Mouse (Mus musculus): Measurements from ENCODE around the gene Uspl1.
A peak's percentile ranks its signal among the peaks of the same experiment; 100 is the strongest.
"Not testable (repeated sequence)": the region's sequence is repeated elsewhere in the genome, so short reads cannot be mapped to it uniquely, and the experiment has no call there.

Uspl1 gene

GRCm38 (mm10) chr5:149184104-149184843, at the start of gene Uspl1, which contains the start of gene Hmgb1:
Uspl1 (plus strand) TSS chr5:149184350.
Hmgb1 (minus strand) TSS chr5:149184489.
- DNase-seq (ENCODE audit: low spot score in 2 of 2), result peak; percentile 96 to 98

- DNase-seq (ENCODE audit: low spot score in 2 of 2), result no peak
Observed at GRCm38 (mm10) chr5:149134751-149135454, 49.2 kb upstream of the Uspl1 start.

- no peak for DNase-seq (ENCODE audit: low spot score in 2 of 2)
Observed at GRCm38 (mm10) chr5:149135455-149136354, 48.4 kb upstream of the Uspl1 start.

GRCm38 (mm10) chr5:149136933-149137365, 47.2 kb upstream of the Uspl1 start:
- DNase-seq (ENCODE audit: low spot score in 2 of 2), result no peak

GRCm38 (mm10) chr5:149137447-149137846, 46.7 kb upstream of the Uspl1 start:
- DNase-seq (ENCODE audit: low spot score in 2 of 2), result no peak

- not testable (repeated sequence) for DNase-seq (ENCODE audit: low spot score in 2 of 2)
Observed at GRCm38 (mm10) chr5:149138087-149138486, 46.1 kb upstream of the Uspl1 start.

- no peak for DNase-seq (ENCODE audit: low spot score in 2 of 2)
Observed at GRCm38 (mm10) chr5:149140336-149140735, 43.8 kb upstream of the Uspl1 start.

GRCm38 (mm10) chr5:149141155-149141554, 43.0 kb upstream of the Uspl1 start:
- DNase-seq (ENCODE audit: low spot score in 2 of 2), result not testable (repeated sequence)

- peak; percentile 37 to 54 for DNase-seq (ENCODE audit: low spot score in 2 of 2)
Observed at GRCm38 (mm10) chr5:149143766-149144375, 40.3 kb upstream of the Uspl1 start.

- no peak for DNase-seq (ENCODE audit: low spot score in 2 of 2)
Observed at GRCm38 (mm10) chr5:149146691-149147090, 37.5 kb upstream of the Uspl1 start.

- no peak for DNase-seq (ENCODE audit: low spot score in 2 of 2)
Observed at GRCm38 (mm10) chr5:149147386-149148000, 36.7 kb upstream of the Uspl1 start.

GRCm38 (mm10) chr5:149150882-149151281, 33.3 kb upstream of the Uspl1 start:
- no peak for DNase-seq (ENCODE audit: low spot score in 2 of 2)

GRCm38 (mm10) chr5:149152063-149152773, 31.9 kb upstream of the Uspl1 start:
- DNase-seq (ENCODE audit: low spot score in 2 of 2), result no peak

- no peak for DNase-seq (ENCODE audit: low spot score in 2 of 2)
Observed at GRCm38 (mm10) chr5:149152774-149153155, 31.4 kb upstream of the Uspl1 start.

- DNase-seq (ENCODE audit: low spot score in 2 of 2), result no peak
Observed at GRCm38 (mm10) chr5:149156886-149157563, 27.1 kb upstream of the Uspl1 start.

GRCm38 (mm10) chr5:149159021-149159420, 25.1 kb upstream of the Uspl1 start:
- DNase-seq (ENCODE audit: low spot score in 2 of 2), result no peak

- DNase-seq (ENCODE audit: low spot score in 2 of 2), result no peak
Observed at GRCm38 (mm10) chr5:149160469-149160868, 23.7 kb upstream of the Uspl1 start.

GRCm38 (mm10) chr5:149162890-149163289, 21.3 kb upstream of the Uspl1 start:
- no peak for DNase-seq (ENCODE audit: low spot score in 2 of 2)

GRCm38 (mm10) chr5:149164881-149165280, 19.3 kb upstream of the Uspl1 start:
- no peak for DNase-seq (ENCODE audit: low spot score in 2 of 2)

- no peak for DNase-seq (ENCODE audit: low spot score in 2 of 2)
Observed at GRCm38 (mm10) chr5:149166011-149166410, 18.1 kb upstream of the Uspl1 start.

Measured in urinary bladder, adult 18-20 months (tissue).